9 mouse cellular contexts compared by ENCODE assay signal in the genomic region with DNA sequence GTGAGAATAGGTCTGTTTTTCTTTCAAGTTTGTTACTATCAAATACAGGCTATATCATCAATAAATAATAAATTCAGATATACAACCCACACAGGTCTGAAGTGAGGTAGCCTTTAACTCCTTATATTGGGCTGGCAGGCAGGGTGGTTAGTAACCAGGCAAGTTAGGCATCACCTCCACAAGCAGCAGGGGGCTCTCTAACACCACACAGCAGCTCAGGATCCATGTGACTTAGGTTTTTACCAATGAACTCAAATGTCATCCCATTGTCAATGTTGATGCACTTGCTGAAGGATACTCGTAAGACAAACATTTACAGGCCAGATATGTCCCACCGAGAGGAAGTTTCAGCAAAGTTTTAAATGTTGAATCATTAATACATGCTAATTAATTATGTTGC. TPM values are rescaled to one million over a fixed set of nuclear protein-coding genes. Genes with fewer than 3 reads are reported as not detected.
DNase-seq lines count a peak whose midpoint lies in the region; ATAC-seq and TF ChIP-seq lines count a peak whose summit lies in the region.
"Had no signal": no experiment of that assay in that cellular context is flagged by ENCODE, and none has a peak within 500 bp of the region (broad histone marks: within the 10 kb centered on the region; RNA-seq: fewer than 3 reads in every experiment).

No protein-coding gene starts in this region.

- 27% methylated on average over 2 of the region's 2 CpGs for WGBS in liver, adult 2 months
- 51% methylated on average over 2 of the region's 2 CpGs for whole genome bisulfite sequencing in liver, embryonic 12.5 days (ENCODE audit: insufficient replicate concordance)
- 83% methylated on average over 2 of the region's 2 CpGs for WGBS in intestine, embryonic 16.5 days

- peak; percentile 68 for DNase-seq in liver, adult 2 months (ENCODE audit: extremely low read depth, low read depth, low spot score)
- peak; percentile 71 for DNase-seq in adrenal gland, postnatal 14 days
- peak; percentile 29 for DNase-seq in induced T-regulatory cell, adult 2 months (ENCODE audit: low read depth)
- DNase-seq in splenic B cell, adult 2 months (ENCODE audit: low read depth, low spot score), result peak; percentile 55
- DNase-seq in retina, embryonic 14.5 days (ENCODE audit: low spot score), result no peak

- H3K4me2 ChIP-seq in liver, embryonic 12.5 days, result no peak overlapping the region
- H3K4me2 ChIP-seq in intestine, embryonic 16.5 days (ENCODE audit: low read depth, low read length), result no peak overlapping the region
- H3K4me2 ChIP-seq: embryonic facial prominence, embryonic 15.5 days; liver, embryonic 15.5 days had no signal

- TF ChIP-seq CTCF in liver, adult 2 months (IDR thresholded peaks at IDR 0.05; ENCODE audit: low read depth, low read length), result peak; percentile 83

- no peak overlapping the region for H3K27ac ChIP-seq in liver, adult 2 months (replicated peaks; ENCODE audit: insufficient read depth, low read depth, low read length)
- no peak overlapping the region for H3K27ac ChIP-seq in liver, embryonic 12.5 days
- H3K27ac ChIP-seq in intestine, embryonic 16.5 days (ENCODE audit: low read length), result no peak overlapping the region
- H3K27ac ChIP-seq: embryonic facial prominence, embryonic 15.5 days; liver, embryonic 15.5 days had no signal

- no peak overlapping the region for H3K4me3 ChIP-seq in liver, adult 2 months (ENCODE audit: insufficient read depth, low read depth, low read length)
- no peak overlapping the region for H3K4me3 ChIP-seq in liver, embryonic 12.5 days
- no peak overlapping the region for H3K4me3 ChIP-seq in intestine, embryonic 16.5 days (ENCODE audit: low read length)
- H3K4me3 ChIP-seq: embryonic facial prominence, embryonic 15.5 days; liver, embryonic 15.5 days had no signal

- H3K4me1 ChIP-seq in liver, adult 2 months (ENCODE audit: control insufficient read depth, insufficient read depth, low read length), result peaks cover 12% of the 10 kb centered on the region
- H3K4me1 ChIP-seq in liver, embryonic 12.5 days, result peaks cover 12% of the 10 kb centered on the region
- H3K4me1 ChIP-seq in intestine, embryonic 16.5 days (ENCODE audit: control insufficient read depth, insufficient read depth, low read length), result peaks cover 7% of the 10 kb centered on the region
- H3K4me1 ChIP-seq: embryonic facial prominence, embryonic 15.5 days had no signal

- no peaks in the 10 kb centered on the region for H3K27me3 ChIP-seq in liver, adult 2 months (ENCODE audit: control insufficient read depth, insufficient read depth, low read length)
- H3K27me3 ChIP-seq in liver, embryonic 12.5 days (replicated peaks), result no peaks in the 10 kb centered on the region
- H3K27me3 ChIP-seq in splenic B cell, adult 2 months (ENCODE audit: control insufficient read depth, insufficient read depth, low read length, poor library complexity, severe bottlenecking), result no peaks in the 10 kb centered on the region
- H3K27me3 ChIP-seq in intestine, embryonic 16.5 days (replicated peaks; ENCODE audit: control insufficient read depth, insufficient read depth, low read length), result no peaks in the 10 kb centered on the region
- H3K27me3 ChIP-seq: embryonic facial prominence, embryonic 15.5 days; liver, embryonic 15.5 days had no signal

- H3K36me3 ChIP-seq in liver, adult 2 months (ENCODE audit: control insufficient read depth, insufficient read depth, low read length), result no peaks in the 10 kb centered on the region
- no peaks in the 10 kb centered on the region for H3K36me3 ChIP-seq in liver, embryonic 12.5 days
- no peaks in the 10 kb centered on the region for H3K36me3 ChIP-seq in splenic B cell, adult 2 months (ENCODE audit: control insufficient read depth, insufficient read depth, low read length, poor library complexity, severe bottlenecking)
- H3K36me3 ChIP-seq in intestine, embryonic 16.5 days (ENCODE audit: control insufficient read depth, insufficient read depth, low read length), result no peaks in the 10 kb centered on the region
- H3K36me3 ChIP-seq: embryonic facial prominence, embryonic 15.5 days; liver, embryonic 15.5 days had no signal

- ATAC-seq in liver, embryonic 12.5 days, result no peak
- ATAC-seq in intestine, embryonic 16.5 days, result no peak

- peaks cover 13% of the 10 kb centered on the region for H3K79me2 ChIP-seq in liver, adult 2 months (ENCODE audit: control insufficient read depth, insufficient read depth, low read length)

- H3K9me3 ChIP-seq in liver, embryonic 12.5 days (replicated peaks), result no peaks in the 10 kb centered on the region
- no peaks in the 10 kb centered on the region for H3K9me3 ChIP-seq in intestine, embryonic 16.5 days (ENCODE audit: control insufficient read depth, low read length)
- H3K9me3 ChIP-seq: embryonic facial prominence, embryonic 15.5 days; liver, embryonic 15.5 days had no signal

- TF ChIP-seq POLR2A in liver, adult 2 months (IDR thresholded peaks at IDR 0.05; ENCODE audit: extremely low read depth, insufficient read depth, low read length), result no peak

- no peak overlapping the region for H3K9ac ChIP-seq in liver, adult 2 months (ENCODE audit: low read depth, low read length)
- H3K9ac ChIP-seq in liver, embryonic 12.5 days, result no peak overlapping the region
- no peak overlapping the region for H3K9ac ChIP-seq in intestine, embryonic 16.5 days (ENCODE audit: low read depth, low read length)
- H3K9ac ChIP-seq: embryonic facial prominence, embryonic 15.5 days; liver, embryonic 15.5 days had no signal

RNA-seq across cellular contexts. Expression of a gene that starts 4.0 kb away (rescaled TPM):
- total RNA-seq in liver, adult 2 months (2014; rRNA removed), result 42.5 and 48.3 TPM in 2 replicates
- polyA plus RNA-seq in liver, adult 2 months (2012; rRNA removed), result 3.2 and 3.4 TPM in 2 replicates
- polyA plus RNA-seq in liver, embryonic 12.5 days (2016; fragmentation: Nextera tagmentation; extraction: Ambion mirVana), result 0.54 and 1.0 TPM in 2 replicates
- total RNA-seq in adrenal gland, postnatal 14 days (2021), result 90.8 and 138 TPM in 2 replicates
- 16.1 and 16.8 TPM in 2 replicates for polyA plus RNA-seq in intestine, embryonic 16.5 days (2015; fragmentation: Nextera tagmentation; extraction: Ambion mirVana)
